Mouse (Mus musculus) embryo, embryonic 11.5 days (tissue): ENCODE results near the gene Nid2.

ENCODE experiments used
- DNase-seq: peaks from one replicate; pipeline ENCODE4 v3.0.0-alpha.2; 2012; ENCODE audit warnings: low read depth, low spot score

The Nid2 gene

DNA sequence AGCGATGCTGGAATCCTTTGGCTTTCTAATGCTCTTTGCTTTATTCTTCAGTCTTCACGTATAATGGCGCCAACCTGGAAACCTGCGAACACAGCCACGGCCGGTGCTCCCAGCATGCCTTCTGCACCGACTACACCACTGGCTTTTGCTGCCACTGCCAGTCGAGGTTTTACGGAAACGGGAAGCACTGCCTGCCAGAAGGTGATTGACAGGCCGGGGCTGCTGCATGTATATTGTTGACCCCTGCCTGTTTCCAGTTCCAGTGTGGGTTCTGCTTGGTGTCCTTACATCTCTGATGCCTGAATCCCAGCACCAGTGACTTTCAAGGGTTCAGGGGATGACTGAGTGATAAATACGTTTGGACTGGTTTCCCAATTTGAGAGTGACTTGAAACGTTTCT is 26.9 kb downstream of the Nid2 start:
- DNase-seq = no peak

DNA sequence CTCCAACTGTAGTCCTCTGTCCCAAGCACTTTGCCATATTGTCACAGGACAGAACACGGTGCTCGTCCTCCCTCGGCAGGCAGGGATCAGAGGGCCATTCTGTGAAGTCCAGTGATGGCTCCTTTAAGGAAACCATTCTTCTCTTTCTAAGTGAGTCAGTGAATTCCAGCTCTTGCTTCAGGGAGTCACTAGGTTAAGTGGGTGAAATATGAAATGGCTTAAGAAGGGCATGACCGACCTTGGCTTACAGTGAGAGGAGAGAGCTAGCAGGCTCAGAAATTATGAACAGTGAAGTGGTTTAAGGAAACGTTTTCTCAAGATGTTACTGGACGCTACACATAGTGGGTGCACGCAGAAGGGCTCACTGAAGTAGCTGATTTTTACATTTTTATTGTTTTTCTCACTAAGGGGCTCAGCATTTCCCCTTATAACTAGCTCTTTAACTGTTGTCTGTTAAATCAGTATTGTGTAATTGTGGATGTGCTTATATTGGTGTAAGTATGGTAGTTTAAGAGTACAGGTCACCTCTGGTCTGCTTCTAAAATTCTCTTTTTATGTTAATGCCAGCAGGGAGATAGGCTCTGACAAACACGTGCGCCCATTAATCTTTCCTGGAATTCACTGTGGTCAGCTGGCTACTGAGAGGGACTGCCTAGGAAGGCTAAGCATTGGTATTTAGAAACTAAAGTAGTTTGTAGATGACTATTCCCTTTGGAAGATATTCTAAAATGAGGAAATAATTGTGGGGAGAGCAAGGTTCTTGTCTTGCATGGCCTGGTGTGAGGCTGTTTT is 34.9 kb downstream of the Nid2 start:
- no peak for DNase-seq

DNA sequence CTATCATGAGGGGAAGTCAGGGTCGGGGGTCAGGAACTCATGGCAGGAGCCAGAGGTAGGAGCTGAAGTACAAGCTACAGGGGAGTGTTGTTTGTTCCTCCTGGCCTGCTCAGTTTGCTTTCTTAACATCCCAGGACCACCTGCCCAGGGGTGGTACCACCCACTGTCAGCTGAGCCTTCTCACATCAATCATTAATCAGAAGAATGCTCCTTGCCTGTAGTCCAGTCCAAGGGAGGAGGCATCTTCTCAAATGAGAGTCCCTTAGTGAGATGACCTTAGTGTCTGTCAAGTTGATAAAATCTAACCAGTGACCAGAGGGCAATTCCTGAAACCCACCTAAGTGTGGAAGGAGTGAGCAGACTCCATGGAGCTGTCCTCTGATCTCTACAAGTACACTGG is 37.4 kb downstream of the Nid2 start:
- no peak for DNase-seq

DNA sequence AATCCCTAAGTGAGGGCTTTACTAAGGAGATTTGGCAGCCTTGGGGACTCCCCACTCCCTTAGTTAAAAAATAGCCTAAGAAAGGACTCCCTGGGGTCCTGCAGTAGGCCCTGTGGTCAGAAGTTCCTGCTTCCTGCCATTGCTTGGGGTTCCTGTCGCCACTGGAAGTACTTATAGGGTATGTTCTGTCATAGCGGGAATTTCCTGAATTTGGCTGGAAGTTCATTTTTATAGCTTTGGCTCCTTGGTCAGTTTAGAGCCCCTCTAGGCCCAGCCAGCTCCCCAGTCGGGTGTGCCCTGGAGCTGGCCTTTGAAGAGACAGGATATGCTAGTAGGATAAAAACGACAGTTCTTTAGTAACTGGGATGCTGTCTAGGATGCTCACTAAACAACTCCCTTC is 43.8 kb downstream of the Nid2 start:
- DNase-seq = no peak

DNA sequence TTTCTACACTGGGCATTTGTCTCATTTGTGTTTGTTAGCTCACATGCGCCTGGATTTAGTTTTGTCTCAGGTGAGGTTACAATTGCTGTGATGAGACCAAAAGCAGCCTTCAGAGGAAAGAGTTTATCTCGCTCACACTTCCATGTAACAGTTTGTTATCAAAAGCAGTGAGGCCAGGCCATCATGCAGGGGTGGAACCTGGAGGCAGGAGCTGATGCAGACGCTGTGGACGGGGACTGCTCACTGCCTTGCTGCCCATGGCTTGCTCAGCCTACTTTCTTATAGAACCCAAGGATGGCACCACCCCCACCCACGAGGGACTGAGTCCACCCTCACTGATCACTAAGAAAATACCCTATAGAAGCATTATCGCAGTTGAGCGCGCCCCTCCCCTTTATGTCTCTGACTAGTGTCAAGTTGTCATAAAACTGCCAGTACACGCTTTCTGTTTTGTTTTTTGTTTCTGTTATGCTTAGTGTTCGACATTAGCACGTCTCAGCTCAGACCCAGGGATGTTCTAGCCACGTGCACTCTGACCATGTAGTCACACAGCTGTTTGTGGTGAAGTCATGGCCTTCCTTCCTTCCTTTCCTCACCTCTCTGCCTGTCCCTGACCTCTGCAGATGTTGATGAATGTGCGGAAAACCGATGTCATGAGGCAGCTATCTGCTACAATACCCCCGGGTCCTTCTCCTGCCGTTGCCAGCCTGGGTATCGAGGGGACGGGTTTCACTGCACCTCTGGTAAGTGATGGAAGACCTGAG is 45.7 kb downstream of the Nid2 start:
- no peak for DNase-seq

DNA sequence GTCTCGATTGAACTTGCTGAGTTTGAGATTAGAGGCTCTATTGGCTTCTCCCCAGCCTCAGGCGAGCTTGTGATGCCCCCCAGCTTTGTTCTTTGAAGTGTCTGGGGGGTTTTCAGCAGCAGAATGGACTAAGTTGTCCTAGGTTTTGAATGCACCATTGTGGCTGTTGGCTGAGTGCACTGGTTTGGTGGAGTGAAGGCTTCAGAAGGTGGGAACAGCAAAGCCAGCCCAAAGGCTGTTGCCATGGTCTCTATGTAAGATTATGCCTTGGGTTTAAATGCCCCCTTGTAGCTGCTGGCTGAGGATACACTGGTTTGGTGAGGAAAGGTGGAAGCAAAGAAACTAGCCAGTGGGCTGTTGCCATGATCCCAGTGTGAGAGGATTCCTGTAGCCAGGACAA is 49.4 kb downstream of the Nid2 start:
- DNase-seq = no peak

DNA sequence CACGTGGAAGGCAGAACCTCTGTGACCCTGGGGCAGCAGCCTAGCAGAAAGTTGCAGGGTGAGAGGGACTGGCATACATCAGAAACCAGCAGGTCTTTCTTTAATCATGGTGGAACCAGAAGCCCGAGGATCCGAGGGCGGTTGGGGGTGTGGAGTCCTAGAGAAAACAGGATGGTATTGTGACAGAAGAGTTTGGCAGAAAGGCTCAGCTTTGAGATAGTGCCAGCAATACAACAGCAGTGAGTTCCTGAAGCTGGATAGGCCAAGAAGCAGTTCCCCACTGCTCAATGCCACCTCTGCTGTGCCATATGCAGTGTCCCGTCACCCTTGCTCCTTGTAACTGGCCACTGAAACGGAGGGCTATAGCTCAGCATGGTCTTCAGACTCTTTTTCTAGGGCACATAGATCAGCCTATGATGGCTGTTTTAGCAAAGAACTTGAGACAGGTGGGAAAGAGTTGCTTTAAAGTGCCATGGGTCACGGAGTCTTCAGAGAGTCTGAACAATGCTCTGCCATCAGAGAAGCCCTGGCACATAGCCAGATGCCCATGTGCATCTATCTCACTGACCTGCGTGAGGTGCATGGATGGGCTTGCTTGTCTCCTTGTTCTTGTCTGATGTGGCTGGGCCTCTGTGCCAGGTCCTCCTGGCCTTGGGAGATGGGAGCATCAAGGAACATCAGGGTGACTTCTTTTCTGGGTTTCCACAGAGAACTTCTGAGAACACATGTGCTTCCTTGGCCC is 50.6 kb downstream of the Nid2 start:
- DNase-seq = no peak

DNA sequence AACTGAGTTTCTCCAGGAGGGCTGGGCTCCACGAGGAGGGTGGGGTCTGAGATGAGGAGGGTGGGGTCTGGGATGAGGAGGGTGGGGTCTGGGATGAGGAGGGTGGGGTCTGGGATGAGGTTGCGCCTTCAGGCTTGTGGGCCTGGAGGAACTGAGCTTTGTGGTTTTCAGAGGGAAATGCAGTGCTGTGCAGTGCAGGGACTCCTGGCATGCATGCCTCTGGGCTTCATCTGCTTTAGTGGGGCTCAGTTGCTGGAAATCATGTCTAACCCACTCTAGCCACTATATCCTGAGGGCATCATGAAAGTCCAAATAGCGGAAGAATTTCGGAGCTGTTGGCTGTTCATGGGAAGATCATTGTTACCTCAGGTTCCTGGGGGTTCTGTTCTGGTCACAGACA is 52.2 kb downstream of the Nid2 start:
- no peak for DNase-seq

DNA sequence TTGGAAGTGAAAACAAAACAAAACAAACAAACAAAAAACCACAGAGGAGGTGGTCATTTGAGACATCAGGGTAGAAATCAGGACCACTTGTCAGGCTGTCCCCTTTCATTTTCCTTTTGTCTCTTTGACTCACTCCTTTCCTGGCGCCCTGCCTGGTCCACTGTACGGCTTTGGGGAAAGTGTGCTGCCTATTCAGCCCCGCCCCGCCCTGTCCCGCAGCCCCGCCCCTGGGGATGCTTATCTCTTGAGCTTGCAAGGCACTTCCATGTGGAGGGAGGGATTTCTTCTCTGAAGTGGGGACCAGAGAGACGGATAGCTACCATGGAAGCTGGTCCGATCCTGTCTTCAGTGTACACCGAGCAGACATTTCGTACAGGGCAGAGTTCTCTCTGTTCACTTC is 52.6 kb downstream of the Nid2 start:
- DNase-seq = no peak

DNA sequence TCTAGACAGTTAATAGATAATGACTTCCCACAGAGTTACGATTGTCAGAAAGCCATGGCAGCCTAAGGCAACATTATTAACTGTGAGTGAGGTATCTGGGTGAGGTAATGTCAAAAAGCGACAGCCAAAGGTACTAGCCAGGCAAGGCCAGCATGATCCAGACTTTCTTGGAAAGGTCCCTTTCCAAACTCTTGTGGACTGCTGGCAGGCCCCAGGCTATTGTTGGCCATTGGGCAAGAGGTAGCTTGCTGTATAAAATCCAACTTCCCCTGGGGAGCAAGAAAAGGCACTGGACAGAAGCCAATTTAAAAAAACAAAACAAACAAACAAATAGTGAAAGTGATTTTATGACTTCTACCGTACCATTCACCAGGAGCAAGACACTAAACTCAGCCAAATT is 56.3 kb downstream of the Nid2 start:
- DNase-seq = no peak

DNA sequence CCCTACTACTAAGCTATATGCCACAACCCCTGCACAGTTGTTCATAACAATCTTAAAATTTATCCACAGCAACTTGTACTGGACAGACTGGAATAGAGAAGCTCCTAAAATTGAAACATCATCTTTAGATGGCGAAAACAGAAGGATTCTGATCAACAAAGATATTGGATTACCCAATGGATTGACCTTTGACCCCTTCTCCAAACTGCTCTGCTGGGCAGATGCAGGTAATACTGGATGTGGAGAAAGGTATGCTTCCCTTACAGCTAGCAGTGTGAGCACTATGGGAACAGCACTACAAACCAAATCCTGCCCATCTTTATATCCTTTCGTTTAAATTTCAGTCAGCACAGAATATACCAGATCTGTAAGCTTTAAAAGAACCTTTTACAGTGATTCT is 56.8 kb downstream of the Nid2 start:
- DNase-seq = no peak

DNA sequence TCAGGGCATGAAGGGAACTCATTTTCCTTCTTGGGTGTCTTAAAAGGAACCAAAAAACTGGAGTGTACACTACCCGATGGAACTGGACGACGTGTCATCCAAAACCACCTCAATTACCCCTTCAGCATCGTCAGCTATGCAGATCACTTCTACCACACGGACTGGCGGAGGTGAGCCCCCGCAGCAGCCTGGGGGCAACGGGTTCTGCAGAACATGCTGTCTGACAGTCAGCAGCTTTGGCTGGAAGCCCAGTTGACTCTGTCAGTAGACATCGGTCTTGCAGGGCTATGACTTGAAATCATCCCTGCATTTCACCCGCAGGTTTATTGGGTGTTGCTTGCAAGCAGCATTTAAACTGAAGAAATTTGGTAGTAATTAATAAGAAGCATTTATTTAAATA is 58.9 kb downstream of the Nid2 start:
- no peak for DNase-seq

DNA sequence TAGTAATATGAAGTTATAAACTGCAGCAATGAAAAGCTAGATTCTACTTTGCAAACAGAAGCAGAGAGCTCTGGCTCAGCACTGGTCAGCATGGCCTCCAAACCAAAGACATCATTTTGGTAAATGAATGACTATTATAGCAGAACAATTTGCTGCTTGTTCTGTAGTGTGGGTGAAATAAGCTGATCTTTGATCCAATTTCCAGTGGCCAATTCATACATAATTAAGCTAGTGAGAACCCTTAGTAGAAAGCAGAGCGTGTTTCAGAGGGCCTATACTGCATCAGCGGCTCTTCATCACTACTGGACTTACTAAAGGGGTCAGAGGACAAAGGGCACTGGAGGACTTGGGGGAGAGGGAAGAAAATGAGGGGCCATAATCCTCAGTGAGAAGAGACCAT is 62.0 kb downstream of the Nid2 start:
- DNase-seq = no peak

DNA sequence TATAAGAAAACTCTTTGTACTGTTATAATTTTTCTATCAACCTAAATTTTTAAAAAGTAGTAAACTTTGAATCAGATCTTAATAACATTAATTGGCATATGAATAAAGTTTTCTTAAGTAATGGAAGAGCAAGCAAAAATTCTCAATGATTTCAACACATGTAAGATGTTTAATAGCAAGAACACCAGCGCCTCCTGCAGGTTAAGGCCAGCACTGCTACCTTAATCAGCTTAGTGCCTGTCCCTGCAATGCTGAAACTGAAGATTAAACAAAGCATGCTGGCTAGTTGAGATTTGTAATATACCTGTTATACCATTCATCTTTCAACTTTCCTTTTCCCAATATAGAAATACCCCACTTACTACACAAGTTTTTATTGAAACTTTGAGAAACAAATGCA is 66.9 kb downstream of the Nid2 start:
- DNase-seq = peak; percentile 62

DNA sequence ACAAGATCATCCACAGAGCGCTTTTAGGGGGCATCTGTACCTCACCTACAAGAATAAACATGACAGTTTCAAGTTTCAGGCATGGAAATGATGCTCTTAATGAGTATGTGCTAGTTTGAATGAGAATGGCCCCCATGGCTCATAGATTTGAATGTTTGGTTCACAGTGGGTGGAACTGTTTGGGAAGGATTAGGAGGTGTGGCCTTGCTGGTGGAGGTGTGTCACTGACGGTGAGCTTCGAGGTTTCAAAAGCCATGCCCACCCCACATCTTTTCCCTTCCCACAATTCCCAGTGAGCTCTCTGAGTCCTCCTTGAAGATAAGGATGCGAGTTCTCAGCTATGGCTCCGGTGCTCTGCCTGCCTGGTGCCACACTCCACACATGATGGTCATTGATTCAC is 70.6 kb downstream of the Nid2 start:
- DNase-seq = no peak

DNA sequence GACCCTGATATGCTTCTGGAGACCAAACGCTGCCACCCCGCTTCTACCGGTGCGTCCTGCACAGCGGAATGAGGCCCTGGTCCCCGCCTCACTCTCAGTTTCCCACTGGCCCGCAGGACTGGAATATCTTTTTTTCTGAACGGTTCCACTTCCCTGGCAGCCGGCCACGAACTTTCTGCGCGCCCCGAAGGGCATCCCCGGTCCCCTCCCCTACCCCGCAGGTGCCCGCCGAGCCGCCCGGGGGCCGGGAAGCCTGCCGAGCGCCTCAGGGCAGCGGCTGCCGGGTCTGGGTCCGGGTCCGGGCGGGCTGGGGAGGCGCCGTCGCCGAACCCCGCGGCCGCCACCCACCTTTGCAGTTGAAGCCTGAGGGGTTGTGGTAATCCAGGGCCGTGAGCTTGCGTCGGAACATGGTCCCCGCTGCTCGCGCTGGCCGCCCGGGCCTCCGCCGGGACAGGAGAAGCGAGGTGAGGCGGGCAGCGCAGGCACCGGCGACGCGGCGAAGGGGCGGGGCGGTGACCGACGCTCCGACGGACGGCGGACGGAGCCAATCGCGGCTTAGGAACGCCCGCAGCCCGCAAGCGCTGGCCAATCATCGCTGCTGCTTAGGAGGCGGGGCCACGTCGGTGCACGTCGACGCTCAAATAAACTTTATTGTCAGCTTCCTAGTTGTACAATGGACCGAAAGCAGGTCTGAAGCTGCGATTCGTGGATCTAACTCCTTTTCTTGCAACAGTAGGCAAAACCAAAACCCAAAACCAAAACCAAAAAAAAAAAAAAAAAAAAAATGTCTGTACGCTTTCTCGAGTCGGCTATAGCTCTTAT is 72.5 kb downstream of the Nid2 start, which contains the start of gene Rtraf:
TSS of gene Rtraf (minus strand) at position 504 of the 822 bp plus-strand sequence.
- peak; percentile 91 for DNase-seq

DNA sequence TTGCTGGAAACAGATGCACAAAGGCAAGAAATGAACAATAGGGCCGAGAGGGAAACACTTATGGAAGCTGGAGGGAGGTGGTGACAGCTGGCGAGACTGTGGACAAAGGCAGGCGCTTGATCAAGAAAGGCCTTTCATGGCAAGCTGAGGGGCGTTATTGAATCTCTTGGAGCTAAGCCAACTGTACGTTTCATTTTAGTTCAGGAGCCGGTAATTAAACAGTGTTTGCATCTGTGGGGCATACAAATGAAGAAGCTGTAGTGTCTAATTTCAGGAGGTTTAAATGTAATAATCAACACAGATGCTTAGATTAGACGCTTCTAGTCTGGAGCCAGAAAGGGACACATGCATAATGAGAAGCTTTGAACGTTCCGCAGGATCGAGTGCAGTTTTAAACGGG is 74.4 kb downstream of the Nid2 start:
- no peak for DNase-seq

DNA sequence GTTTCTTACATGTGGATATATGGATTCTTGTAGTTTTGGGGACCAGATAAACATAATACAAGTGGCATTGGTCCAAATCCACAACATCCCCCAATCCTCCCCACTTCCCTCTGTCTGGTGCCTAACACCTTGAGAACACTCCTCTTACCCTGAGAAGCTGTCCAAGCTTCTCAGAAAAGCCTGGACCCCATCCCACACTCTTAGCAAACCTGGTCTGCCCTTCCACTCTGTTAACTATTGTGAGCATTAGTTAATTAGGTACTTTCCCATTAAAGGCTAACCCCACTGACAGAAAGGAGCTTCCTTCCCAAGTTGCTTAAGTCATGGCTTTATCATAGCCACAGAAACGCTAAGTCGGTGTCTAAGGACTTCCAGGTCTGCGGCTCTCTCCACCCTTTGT is 85.2 kb downstream of the Nid2 start:
- DNase-seq = no peak

DNA sequence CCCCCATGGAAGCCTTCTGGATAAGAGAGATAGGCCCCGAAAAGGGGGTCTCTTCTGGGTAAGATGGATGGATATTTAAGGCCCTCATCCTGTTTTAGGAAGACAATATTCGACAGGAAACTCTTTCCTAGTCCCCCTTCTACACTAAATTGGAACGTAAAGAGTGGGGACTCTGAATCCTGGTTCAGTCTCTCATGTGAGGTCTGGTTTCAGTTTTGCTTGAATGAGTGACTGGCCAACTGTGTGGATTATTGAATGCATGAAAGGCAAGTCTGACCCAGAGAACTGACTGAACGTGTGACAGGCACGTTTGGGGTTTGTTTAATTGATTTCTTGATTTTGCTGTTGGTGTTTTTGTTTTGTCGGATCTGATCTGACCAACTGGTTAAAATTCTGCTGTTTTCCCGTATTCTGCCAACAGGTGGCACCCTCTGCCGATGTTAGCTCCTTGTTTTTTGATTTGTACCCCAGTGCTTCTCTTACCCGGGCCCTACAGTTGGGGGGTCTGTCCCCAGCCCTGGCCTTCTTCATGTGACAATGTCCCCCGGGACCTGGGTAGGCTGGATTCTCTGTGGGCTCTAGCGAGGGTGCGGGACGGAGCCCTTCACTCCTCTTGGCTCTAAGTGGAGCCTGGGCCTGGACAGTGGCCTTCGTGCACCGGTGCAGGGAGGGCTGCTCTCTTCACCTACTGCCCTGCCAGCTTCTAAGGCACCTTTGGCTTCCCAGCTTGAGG is 88.7 kb downstream of the Nid2 start:
- peak; percentile 64 for DNase-seq

DNA sequence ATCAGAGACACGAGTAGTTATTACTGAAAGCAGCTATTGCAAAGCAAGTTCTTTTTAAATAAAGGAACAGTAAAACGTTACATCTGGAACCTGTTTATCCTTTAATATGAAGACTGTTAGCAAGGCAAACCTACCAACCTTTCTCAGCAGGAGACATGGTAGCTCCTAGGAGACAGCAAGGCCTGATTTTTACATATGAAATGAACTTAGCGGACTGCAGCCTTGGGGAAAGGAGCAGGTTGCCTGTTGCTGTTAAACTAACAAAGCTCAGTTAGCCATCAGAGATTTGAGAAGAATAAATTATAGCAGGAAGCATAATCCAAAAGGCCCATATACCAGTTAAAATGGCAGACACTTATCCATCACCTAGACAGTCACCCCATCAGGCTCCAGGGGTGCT is 102.4 kb downstream of the Nid2 start:
- no peak for DNase-seq

DNA sequence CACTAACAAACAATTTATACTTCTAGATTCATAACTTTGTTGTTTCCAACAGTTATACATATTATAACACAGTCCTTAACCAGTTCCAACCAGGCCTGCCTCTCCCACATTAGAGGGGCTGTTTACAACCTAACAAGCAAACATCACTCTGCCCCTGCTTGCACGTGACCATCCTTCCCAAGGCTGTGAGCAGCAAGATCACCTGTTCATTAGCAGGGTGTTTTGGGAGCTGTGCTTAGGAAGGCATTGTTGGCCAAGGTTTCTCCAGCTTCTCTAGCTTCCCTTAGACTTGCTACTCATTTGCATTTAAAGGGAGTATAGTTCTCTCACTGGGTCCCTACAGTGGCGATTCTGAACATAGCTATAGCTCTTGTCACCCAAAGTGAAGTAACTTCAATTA is 107.2 kb downstream of the Nid2 start:
- DNase-seq = no peak
